Mouse (Mus musculus) lung, adult 2 months (tissue): Measurements from ENCODE around the gene Fcrl1. TPM values are rescaled to one million over a fixed set of nuclear protein-coding genes. Genes with fewer than 3 reads are reported as not detected.

ENCODE experiments used
- DNase-seq: peaks from one replicate; pipeline ENCODE4 v3.0.0; 2022
- H3K4me1 ChIP-seq: fragments of 200-500 bp; 2 replicates; pipeline ENCODE4 v1.6.1; 2011; ENCODE audit warnings: low read length; ENCODE audit not compliant: control insufficient read depth, insufficient read depth
- H3K4me3 ChIP-seq: fragments of 200-500 bp; replicated peaks from 2 replicates; pipeline ENCODE3; 2011; ENCODE audit warnings: low read depth, mild to moderate bottlenecking, control low read depth, low read length; ENCODE audit errors: extremely low read depth
- CTCF ChIP-seq: fragments of 200-500 bp; IDR thresholded peaks from 2 replicates; pipeline ENCODE4 v1.5.1; 2011; ENCODE audit warnings: mild to moderate bottlenecking, low read length, control low read depth; ENCODE audit not compliant: insufficient read depth
- POLR2A ChIP-seq: fragments of 200-500 bp; IDR thresholded peaks from 2 replicates; pipeline ENCODE4 v1.6.1; 2011; ENCODE audit warnings: low read depth, mild to moderate bottlenecking, control low read depth, low read length, borderline replicate concordance; ENCODE audit errors: extremely low read depth
- WGBS: fragments of 180-500 bp; shearing (Covaris S2); methylation state at CpG from one replicate; pipeline ENCODE4 v1.1.7; 2018; 5-methylcytosine and 5-hydroxymethylcytosine counted together
- polyA plus RNA-seq: library from polyadenylated mRNA; depleted of rRNA; stranded (reverse); fragments of >200 nt; gene quantifications from 2 replicates; pipeline ENCODE4 v1.2.3, GENCODE M21; 2012; rRNA removed

The Fcrl1 gene
- polyA plus RNA-seq, 1 experiment: 2.6 TPM

DNA sequence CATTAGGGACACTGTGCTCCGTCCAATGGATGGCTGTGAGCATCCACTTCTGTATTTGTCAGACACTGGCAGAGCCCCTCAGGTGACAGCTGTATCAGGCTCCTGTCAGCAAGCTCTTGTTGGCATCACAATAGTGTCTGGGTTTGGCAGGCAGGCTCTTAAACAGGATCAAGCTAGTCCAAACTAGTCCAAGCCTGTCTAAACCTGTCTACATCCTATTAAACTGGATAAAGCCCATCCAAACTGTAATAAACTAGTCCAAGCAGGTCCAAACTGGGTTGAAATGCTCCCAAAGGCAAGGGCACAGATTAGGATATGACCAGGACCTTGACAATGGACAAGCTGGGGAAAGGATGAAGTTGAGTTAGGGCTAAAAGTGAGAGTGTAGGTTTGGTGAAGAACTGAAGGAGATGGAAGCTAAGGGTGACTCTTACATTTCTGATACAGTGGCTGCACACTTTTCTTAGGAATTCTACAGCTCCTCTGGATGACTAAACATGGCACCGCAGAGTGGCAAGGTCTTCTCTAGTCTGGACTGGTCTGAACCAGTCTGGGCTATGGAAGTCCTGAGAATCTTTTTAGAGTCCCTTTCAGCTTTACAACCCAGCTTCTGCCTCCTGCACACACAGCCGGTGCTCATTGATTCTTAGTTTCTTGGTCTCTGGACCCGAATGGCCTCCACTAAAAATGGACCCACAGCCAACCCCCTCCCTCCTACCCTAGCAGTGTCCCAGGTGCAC lies 33.2 kb downstream of the Fcrl1 start:
- no peak for TF ChIP-seq CTCF
- no peak for TF ChIP-seq POLR2A
- no peak for DNase-seq
- WGBS: 85% methylated on average over 4 of the region's 4 CpGs
- H3K4me3 ChIP-seq: no peak overlapping the region
- no peaks in the 10 kb centered on the region for H3K4me1 ChIP-seq

DNA sequence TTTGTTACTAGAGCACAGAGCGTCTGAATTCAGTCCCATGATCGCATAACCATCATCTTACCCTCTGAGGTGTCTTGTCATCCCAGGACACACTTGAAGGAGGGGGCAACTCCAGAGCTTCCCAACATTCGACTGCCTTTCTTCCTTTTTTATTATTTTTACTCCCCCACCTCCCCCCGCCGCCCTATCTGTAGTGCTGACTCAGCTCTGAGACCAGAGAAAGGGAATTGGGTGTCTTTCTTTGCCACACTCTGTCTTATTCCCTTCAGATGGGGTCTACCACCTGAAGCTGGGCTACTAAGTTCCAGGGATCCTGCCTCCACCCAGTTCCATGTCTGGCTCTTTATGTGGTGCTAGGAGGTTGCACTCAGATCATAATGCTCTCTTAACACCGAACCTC lies 34.4 kb downstream of the Fcrl1 start:
- H3K4me1 ChIP-seq: no peaks in the 10 kb centered on the region
- TF ChIP-seq CTCF: no peak
- TF ChIP-seq POLR2A: no peak
- 74% methylated on average over 6 of the region's 6 CpGs for WGBS
- no peak overlapping the region for H3K4me3 ChIP-seq
- no peak for DNase-seq

DNA sequence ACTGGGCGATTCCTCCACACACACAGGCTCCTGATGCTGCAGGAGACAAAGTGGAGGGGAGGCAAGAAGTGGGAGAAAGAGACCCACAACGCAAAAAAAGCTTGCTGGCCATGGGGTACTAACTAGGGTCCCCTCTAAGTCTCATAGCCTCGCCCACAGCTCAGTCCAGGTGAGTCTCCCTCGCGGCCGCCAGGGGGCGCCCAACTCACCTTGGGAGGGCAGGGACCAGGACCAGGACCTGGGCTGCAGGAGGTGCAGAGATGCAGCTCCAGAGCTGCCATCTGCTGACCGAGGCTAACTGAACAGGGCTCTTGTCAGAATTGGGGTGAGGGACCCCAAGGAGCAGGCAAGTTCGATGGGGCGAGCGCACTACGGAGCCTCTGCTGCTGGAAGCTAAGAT lies 35.0 kb downstream of the Fcrl1 start:
- peak; percentile 30 for DNase-seq
- H3K4me1 ChIP-seq: no peaks in the 10 kb centered on the region
- TF ChIP-seq CTCF (peak; percentile 51), POLR2A (no peak)
- 16% methylated on average over 12 of the region's 12 CpGs for WGBS
- no peak overlapping the region for H3K4me3 ChIP-seq

DNA sequence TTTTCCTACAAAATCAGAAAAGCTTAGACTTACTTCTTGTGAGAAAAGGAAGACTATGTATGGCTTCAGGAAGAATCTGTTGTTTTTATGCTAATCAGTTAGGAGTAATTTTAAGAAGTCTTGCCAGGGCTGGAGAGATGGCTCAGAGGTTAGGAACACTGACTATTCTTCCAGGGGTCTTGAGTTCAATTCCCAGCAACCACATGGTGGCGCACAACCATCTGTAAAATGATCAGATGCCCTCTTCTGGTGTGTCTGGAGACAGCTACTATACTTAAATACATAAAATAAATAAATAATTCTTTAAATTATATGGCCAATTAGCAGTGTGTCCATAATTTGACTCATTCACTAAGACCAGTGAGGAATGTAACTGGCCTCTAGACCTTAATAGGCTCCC lies 44.5 kb downstream of the Fcrl1 start:
- Histone ChIP-seq H3K4me3 (no peak overlapping the region), H3K4me1 (no peaks in the 10 kb centered on the region; the same call in 1 of the 2 replicates)
- 66% methylated on average over 1 of the region's 1 CpGs for whole genome bisulfite sequencing
- DNase-seq: no peak
- TF ChIP-seq POLR2A (no peak), CTCF (no peak)

DNA sequence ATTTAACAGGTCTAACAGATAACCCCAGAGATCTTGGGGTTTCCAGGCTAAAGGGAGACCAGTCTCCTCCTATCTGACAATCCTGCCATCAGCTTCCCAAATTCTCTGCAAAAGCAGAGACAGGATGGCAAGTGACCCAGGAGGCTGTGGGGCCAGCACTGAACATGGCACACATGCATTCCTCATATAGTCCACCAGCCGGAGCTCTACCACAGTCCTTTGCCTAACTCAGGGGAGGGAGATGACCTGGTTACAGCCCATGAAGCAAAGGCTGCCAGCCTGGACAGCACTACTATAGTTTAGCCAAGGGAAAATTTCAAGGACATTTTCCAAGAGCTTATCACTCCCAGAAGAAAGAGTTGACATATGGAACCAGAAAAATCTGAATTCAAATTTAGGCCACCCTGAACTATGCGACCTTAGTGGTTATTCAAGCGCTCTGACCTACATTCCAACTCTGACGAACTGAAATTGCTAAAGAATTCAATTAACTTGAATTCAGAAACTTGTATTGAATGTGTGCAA lies 46.3 kb downstream of the Fcrl1 start:
- no peak for TF ChIP-seq CTCF
- TF ChIP-seq POLR2A: no peak
- WGBS: 74% methylated on average over 4 of the region's 4 CpGs
- no peak for DNase-seq
- no peaks in the 10 kb centered on the region; the same call in 1 of the 2 replicates for H3K4me1 ChIP-seq
- no peak overlapping the region for H3K4me3 ChIP-seq

DNA sequence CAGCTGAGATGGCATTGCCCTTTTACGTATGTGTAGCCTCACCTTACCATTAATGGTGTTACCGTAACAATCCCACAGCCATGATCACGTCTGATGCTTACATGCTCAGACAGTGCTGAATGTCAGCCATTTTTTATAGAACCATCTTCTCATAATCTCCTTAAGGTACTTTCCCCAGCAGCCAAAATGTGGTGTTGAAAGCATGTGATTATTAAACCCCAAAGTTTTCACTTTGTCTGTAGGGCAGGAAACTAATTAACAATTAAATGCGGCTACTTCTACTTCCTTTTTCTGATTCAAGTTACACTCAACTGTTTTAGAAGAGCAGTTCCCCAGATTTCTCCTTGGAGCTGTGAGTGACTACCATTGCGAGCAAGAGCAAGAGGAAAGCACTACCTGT lies 59.3 kb downstream of the Fcrl1 start, which contains the start of gene Fcrl5:
Gene Fcrl5 (plus strand): TSS at position 295 of the 400 bp plus-strand sequence.
- Histone ChIP-seq H3K4me3 (no peak within 1 kb of the TSS), H3K4me1 (no peaks in the 10 kb centered on the region)
- DNase-seq: no peak
- TF ChIP-seq POLR2A: no peak
- no peak for TF ChIP-seq CTCF
- 82% methylated on average over 5 of the region's 5 CpGs for WGBS

DNA sequence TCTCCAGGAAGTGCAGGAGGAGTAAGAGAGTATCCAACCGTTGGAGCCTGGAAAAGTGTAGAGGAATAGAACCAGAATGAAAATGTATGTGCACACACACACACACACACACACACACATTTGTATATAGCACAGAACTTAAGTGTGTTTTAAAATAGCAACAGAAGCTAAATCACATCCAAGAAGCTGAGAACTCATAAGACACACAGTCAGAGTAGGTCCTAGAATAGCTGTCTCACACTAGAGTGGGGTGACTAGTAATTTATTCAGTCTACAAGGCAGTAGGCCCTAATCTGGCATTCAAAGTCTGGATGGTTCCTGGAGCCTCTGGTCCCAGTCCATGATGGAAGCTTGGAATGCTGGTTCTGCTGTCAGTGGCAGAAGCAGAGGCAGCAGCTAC lies 64.4 kb downstream of the Fcrl1 start:
- 56% methylated on average over 1 of the region's 1 CpGs for WGBS
- TF ChIP-seq POLR2A (no peak), CTCF (no peak)
- no peak for DNase-seq
- Histone ChIP-seq H3K4me1 (no peaks in the 10 kb centered on the region), H3K4me3 (no peak overlapping the region)

DNA sequence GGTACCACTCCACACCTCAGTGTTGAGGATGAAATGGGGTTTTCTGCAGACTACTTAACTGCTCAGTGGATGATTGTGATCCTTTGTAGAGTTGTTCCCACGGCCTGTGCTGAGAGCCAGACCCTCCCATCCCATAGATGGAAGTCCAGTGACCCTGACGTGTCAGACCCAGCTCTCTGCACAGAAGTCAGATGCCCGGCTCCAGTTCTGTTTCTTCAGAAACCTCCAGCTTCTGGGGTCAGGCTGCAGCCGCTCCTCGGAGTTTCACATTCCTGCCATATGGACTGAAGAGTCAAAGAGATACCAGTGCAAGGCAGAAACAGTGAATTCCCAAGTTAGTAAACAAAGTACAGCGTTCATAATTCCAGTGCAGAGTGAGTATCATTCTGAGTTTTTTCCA lies 67.8 kb downstream of the Fcrl1 start:
- WGBS: 59% methylated on average over 6 of the region's 6 CpGs
- Histone ChIP-seq H3K4me3 (no peak overlapping the region), H3K4me1 (no peaks in the 10 kb centered on the region)
- no peak for DNase-seq
- TF ChIP-seq POLR2A (no peak), CTCF (no peak)

Other genes with a start within 250 kb of the Fcrl1 start
- 10.5 and 14.4 TPM in 2 replicates for gene Kirrel, start 201.6 kb upstream of the Fcrl1 start, polyA plus RNA-seq
- 4.3 and 5.3 TPM in 2 replicates for gene Fcrls, start 112.6 kb upstream of the Fcrl1 start, polyA plus RNA-seq
- gene Cd5l, start 18.5 kb upstream of the Fcrl1 start, polyA plus RNA-seq: 1.5 and 2.8 TPM in 2 replicates
- gene Fcrl5, start 59.4 kb downstream of the Fcrl1 start, polyA plus RNA-seq: 0.14 and 0.18 TPM in 2 replicates
- 16.7 and 17.8 TPM in 2 replicates for gene Etv3, start 149.0 kb downstream of the Fcrl1 start, polyA plus RNA-seq
- gene Arhgef11, start 241.2 kb downstream of the Fcrl1 start, polyA plus RNA-seq: 32.9 and 53.8 TPM in 2 replicates